Mouse (Mus musculus) kidney, postnatal 0 days (tissue): ENCODE measurements around the gene Acot7. TPM values are rescaled to one million over a fixed set of nuclear protein-coding genes. Genes with fewer than 3 reads are reported as not detected.

ENCODE experiments used
- ATAC-seq: fragments of 200-750 bp; cut with Nextera tagmentation; replicated peaks from 2 replicates; pipeline ENCODE4 v1.8.0; 2017; ENCODE audit warnings: low read depth, moderate number of reproducible peaks, moderate TSS enrichment, moderate library complexity; ENCODE audit not compliant: low FRiP score
- DNase-seq: peaks from one replicate; pipeline ENCODE4 v3.0.0-alpha.2; 2016; ENCODE audit warnings: low spot score
- H3K27ac ChIP-seq: fragments of 300-500 bp; sonication (generic); 2 replicates; pipeline ENCODE4 v1.5.1; 2014; ENCODE audit warnings: mild to moderate bottlenecking
- H3K27me3 ChIP-seq: fragments of 300-500 bp; sonication (generic); 2 replicates; pipeline ENCODE4 v1.6.1; 2014; ENCODE audit warnings: low read length, mixed read lengths; ENCODE audit not compliant: insufficient read depth
- H3K36me3 ChIP-seq: fragments of 300-500 bp; sonication (generic); 2 replicates; pipeline ENCODE4 v1.6.1; 2014; ENCODE audit warnings: low read length, mixed read lengths; ENCODE audit not compliant: insufficient read depth
- H3K4me1 ChIP-seq: fragments of 300-500 bp; sonication (generic); replicated peaks from 2 replicates; pipeline ENCODE4 v1.6.1; 2014; ENCODE audit warnings: antibody characterized with exemption, low read length, mixed read lengths; ENCODE audit not compliant: insufficient read depth
- H3K4me2 ChIP-seq: fragments of 300-500 bp; sonication (generic); 2 replicates; pipeline ENCODE4 v1.6.1; 2014; ENCODE audit warnings: mild to moderate bottlenecking, low read length, moderate library complexity, mixed read lengths
- H3K4me3 ChIP-seq: fragments of 300-500 bp; sonication (generic); replicated peaks from 2 replicates; pipeline ENCODE4 v1.5.1; 2014; ENCODE audit warnings: low read depth, low read length
- H3K9ac ChIP-seq: fragments of 300-500 bp; sonication (generic); 2 replicates; pipeline ENCODE4 v1.6.1; 2014; ENCODE audit warnings: low read depth, low read length
- H3K9me3 ChIP-seq: fragments of 300-500 bp; sonication (generic); replicated peaks from 2 replicates; pipeline ENCODE4 v1.6.1; 2016; ENCODE audit warnings: low read length, inconsistent platforms, mixed read lengths
- CTCF ChIP-seq: IDR thresholded peaks from 2 replicates; pipeline ENCODE4 v1.5.1; 2016; ENCODE audit warnings: antibody characterized with exemption, low read depth, mild to moderate bottlenecking, moderate library complexity
- WGBS: fragments of 180-500 bp; shearing (Covaris S2); extraction: QIAGEN DNeasy Blood & Tissue Kit; methylation state at CpG from one replicate; pipeline ENCODE4 v1.1.7; 2014; 5-methylcytosine and 5-hydroxymethylcytosine counted together
- polyA plus RNA-seq: library from polyadenylated mRNA; unstranded; fragments of >200 nt; fragmentation: Nextera tagmentation; extraction: Ambion mirVana; gene quantifications from 2 replicates; pipeline ENCODE4 v1.2.1, GENCODE M21; 2015

Gene Acot7
- polyA plus RNA-seq, 1 experiment from 2014 or later = 56.4 TPM

DNA sequence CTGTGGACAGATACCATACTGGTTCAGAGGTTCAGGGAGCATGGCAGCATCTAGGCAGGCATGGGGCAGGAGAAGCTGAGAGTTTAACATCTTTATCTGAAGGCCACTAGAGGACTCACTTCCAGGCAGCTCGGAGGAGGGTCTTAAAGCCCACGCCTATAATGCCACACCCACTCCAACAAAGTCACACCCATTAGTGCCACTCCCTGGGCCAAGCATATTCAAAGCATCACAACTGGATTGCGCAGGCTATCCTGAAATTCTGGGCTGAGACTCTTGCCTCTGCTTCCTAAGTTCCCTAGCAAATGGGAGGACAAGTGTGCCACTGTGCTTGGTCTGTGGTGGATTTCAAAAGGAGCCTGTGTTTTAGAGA lies 7.2 kb downstream of the Acot7 start:
- Histone ChIP-seq H3K27me3 (no peaks in the 10 kb centered on the region), H3K36me3 (no peaks in the 10 kb centered on the region), H3K4me1 (peaks cover 19% of the 10 kb centered on the region; the same call in 1 of the 2 replicates), H3K27ac (peak overlapping the region; percentile 92), H3K4me3 (peak overlapping the region; percentile 14; the same call in 1 of the 2 replicates), H3K9me3 (no peaks in the 10 kb centered on the region), H3K9ac (peak overlapping the region; percentile 24; the same call in 1 of the 2 replicates), H3K4me2 (peak overlapping the region; percentile 55)
- 4% methylated on average over 3 of the region's 3 CpGs for WGBS
- peak; percentile 70 for TF ChIP-seq CTCF
- ATAC-seq (peak; percentile 75), DNase-seq (peak; percentile 91)

DNA sequence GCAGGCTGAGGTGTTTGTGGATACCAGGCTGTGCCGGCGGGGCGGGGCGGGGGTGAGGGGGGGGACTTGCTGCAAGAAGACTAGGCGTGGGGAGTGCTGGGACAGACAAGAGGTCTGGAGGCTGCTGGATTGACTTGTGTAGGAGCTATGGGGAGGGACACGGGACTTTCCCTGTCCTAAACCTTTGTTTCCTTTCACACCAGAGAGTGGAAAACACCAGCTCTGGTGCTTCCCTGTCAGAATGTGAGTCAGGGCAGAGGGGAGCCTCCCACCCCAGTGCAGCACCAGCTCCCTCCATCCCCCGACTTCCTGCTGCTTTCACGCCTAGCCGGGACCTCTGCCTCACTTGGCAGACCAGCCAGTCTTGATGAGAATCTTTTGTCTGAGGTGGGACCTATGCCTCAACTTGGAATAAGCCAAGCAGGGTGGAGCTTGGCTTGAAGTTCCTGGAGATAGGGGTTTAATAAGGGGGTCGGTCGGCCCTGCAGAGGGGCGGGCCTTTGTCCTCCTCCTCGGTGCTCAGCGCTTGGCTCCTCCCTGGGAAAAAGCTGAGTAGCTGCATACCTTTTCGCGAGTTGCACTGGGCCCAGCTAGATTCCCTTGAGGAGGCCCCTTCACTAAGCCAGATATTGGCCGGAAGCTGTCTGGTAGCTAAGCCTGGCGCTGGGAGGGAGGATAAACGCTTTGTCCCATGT lies 7.7 kb downstream of the Acot7 start:
- ATAC-seq = peak; percentile 80
- Histone ChIP-seq H3K9ac (peak overlapping the region; percentile 24; the same call in 1 of the 2 replicates), H3K4me3 (peak overlapping the region; percentile 14; the same call in 1 of the 2 replicates), H3K27me3 (no peaks in the 10 kb centered on the region), H3K27ac (peak overlapping the region; percentile 92), H3K36me3 (no peaks in the 10 kb centered on the region), H3K4me2 (peak overlapping the region; percentile 55), H3K9me3 (no peaks in the 10 kb centered on the region), H3K4me1 (peaks cover 18% of the 10 kb centered on the region; the same call in 1 of the 2 replicates)
- WGBS = 2% methylated on average over 19 of the region's 19 CpGs
- TF ChIP-seq CTCF = no peak
- DNase-seq = peak; percentile 84

- Histone ChIP-seq H3K4me3 (peak overlapping the region; percentile 14; the same call in 1 of the 2 replicates), H3K4me2 (peak overlapping the region; percentile 55), H3K4me1 (peaks cover 18% of the 10 kb centered on the region; the same call in 1 of the 2 replicates), H3K9ac (peak overlapping the region; percentile 24; the same call in 1 of the 2 replicates), H3K36me3 (no peaks in the 10 kb centered on the region), H3K9me3 (no peaks in the 10 kb centered on the region), H3K27ac (peak overlapping the region; percentile 92), H3K27me3 (no peaks in the 10 kb centered on the region)
- 41% methylated on average over 14 of the region's 14 CpGs for WGBS
- ATAC-seq (no peak), DNase-seq (peak; percentile 56)
- TF ChIP-seq CTCF = no peak
These were observed 8.5 kb downstream of the Acot7 start for GRCm38 (mm10) chr4:152186205-152187082.

DNA sequence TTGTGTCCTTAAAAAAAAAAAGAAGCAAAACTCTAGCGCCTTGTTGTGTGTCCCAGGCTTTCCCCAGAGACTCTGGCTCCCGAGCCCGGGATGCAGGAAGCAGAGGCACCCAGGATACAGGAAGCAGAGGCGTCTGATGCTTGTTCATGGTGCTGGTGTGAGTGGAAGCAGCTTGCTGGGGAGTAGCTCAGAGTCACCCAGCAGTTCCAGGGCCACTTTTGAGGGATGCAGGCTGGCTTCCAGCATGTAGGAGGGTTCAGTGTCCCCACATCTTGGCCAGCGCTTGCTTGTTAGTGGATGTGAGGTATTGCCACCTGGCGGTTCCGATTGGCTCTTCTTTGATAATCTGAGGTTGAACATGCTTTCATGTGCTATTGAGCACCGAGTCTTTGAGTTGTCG lies 9.2 kb downstream of the Acot7 start:
- no peak overlapping the region for H3K27ac ChIP-seq
- WGBS = 71% methylated on average over 9 of the region's 9 CpGs
- no peak overlapping the region for H3K9ac ChIP-seq
- no peaks in the 10 kb centered on the region for H3K27me3 ChIP-seq
- no peak for DNase-seq
- H3K36me3 ChIP-seq = no peaks in the 10 kb centered on the region
- TF ChIP-seq CTCF = no peak
- H3K4me1 ChIP-seq = peaks cover 18% of the 10 kb centered on the region; the same call in 1 of the 2 replicates
- no peak overlapping the region for H3K4me3 ChIP-seq
- H3K9me3 ChIP-seq = no peaks in the 10 kb centered on the region
- ATAC-seq = no peak
- H3K4me2 ChIP-seq = 0 out of 2 replicates have a peak overlapping the region, but pooled peaks have one; percentile 19

- no peak for TF ChIP-seq CTCF
- ATAC-seq (no peak), DNase-seq (no peak)
- H3K4me1 ChIP-seq = peaks cover 18% of the 10 kb centered on the region; the same call in 1 of the 2 replicates
- WGBS = 96% methylated on average over 2 of the region's 2 CpGs
- no peak overlapping the region for H3K4me2 ChIP-seq
- H3K36me3 ChIP-seq = no peaks in the 10 kb centered on the region
- no peaks in the 10 kb centered on the region for H3K9me3 ChIP-seq
- no peak overlapping the region for H3K27ac ChIP-seq
- no peak overlapping the region for H3K4me3 ChIP-seq
- H3K9ac ChIP-seq = no peak overlapping the region
- no peaks in the 10 kb centered on the region for H3K27me3 ChIP-seq
These were observed 10.7 kb downstream of the Acot7 start for GRCm38 (mm10) chr4:152188651-152189050.

- no peak for DNase-seq
- no peak overlapping the region for H3K4me2 ChIP-seq
- no peaks in the 10 kb centered on the region for H3K36me3 ChIP-seq
- H3K4me3 ChIP-seq = no peak overlapping the region
- H3K27me3 ChIP-seq = no peaks in the 10 kb centered on the region
- WGBS = 91% methylated on average over 6 of the region's 6 CpGs
- no peaks in the 10 kb centered on the region for H3K9me3 ChIP-seq
- H3K27ac ChIP-seq = no peak overlapping the region
- ATAC-seq = no peak
- no peak for TF ChIP-seq CTCF
- no peak overlapping the region for H3K9ac ChIP-seq
- peaks cover 18% of the 10 kb centered on the region; the same call in 1 of the 2 replicates for H3K4me1 ChIP-seq
These were observed 11.1 kb downstream of the Acot7 start for GRCm38 (mm10) chr4:152189071-152189470.
